In the genomic region with DNA sequence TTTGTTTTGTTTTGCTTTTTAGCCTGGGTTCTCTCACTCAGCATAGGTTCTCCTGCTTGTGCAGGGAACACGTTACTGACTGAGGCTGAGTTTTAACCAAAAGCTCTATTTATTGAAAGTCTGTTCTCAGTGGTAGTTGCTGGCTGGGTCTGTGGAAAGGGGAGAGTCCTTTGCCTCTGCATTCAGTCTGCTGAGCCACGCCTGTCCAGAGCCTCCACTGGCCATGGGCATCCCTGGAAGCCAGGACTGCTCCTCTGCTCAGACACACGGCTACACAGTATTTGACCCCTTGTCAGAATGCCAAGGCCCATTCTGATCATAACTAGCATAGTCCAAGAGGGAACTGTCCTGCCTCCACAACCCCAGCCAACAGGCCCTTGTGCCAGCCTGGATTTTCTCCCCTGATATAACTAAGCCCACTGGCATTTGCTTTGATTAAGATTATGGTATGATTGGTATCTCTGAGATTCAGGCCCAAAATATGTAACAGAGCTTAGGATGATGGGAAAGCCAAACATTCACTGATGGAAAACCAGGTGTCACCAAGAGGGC, we compare ENCODE assay signal across 12 mouse cellular contexts.
DNase-seq lines count a peak whose midpoint lies in the region; ATAC-seq lines count a peak whose summit lies in the region.
"Had no signal": no experiment of that assay in that cellular context is flagged by ENCODE, and none has a peak within 500 bp of the region (broad histone marks: within the 10 kb centered on the region; RNA-seq: fewer than 3 reads in every experiment).

No protein-coding gene starts in this region.

- H3K4me3 ChIP-seq in kidney, embryonic 16.5 days (ENCODE audit: low read length): no peak overlapping the region
- H3K4me3 ChIP-seq in brown adipose tissue, adult 24 weeks (ENCODE audit: insufficient read depth, low read depth, low read length): no peak overlapping the region
- H3K4me3 ChIP-seq in intestine, embryonic 16.5 days (ENCODE audit: low read length): no peak overlapping the region
- H3K4me3 ChIP-seq: embryonic facial prominence, embryonic 15.5 days; midbrain, embryonic 12.5 days had no signal

- peak overlapping the region; percentile 85 for H3K27ac ChIP-seq in kidney, embryonic 16.5 days (ENCODE audit: low read length)
- peak overlapping the region; percentile 81 for H3K27ac ChIP-seq in brown adipose tissue, adult 24 weeks (replicated peaks; ENCODE audit: low read depth, low read length)
- H3K27ac ChIP-seq in intestine, embryonic 16.5 days (ENCODE audit: low read length): peak overlapping the region; percentile 42; the same call in 1 of the 2 replicates
- H3K27ac ChIP-seq: embryonic facial prominence, embryonic 15.5 days; midbrain, embryonic 12.5 days had no signal

- no peaks in the 10 kb centered on the region for H3K36me3 ChIP-seq in kidney, embryonic 16.5 days (ENCODE audit: insufficient read depth, low read length)
- no peaks in the 10 kb centered on the region for H3K36me3 ChIP-seq in intestine, embryonic 16.5 days (ENCODE audit: control insufficient read depth, insufficient read depth, low read length)
- H3K36me3 ChIP-seq: embryonic facial prominence, embryonic 15.5 days; G1E; midbrain, embryonic 12.5 days had no signal

- no peak overlapping the region for H3K9ac ChIP-seq in kidney, embryonic 16.5 days (replicated peaks; ENCODE audit: low read length)
- peak overlapping the region; percentile 3; the same call in 1 of the 2 replicates for H3K9ac ChIP-seq in intestine, embryonic 16.5 days (ENCODE audit: low read depth, low read length)
- H3K9ac ChIP-seq: embryonic facial prominence, embryonic 15.5 days; midbrain, embryonic 12.5 days had no signal

- H3K4me1 ChIP-seq in kidney, embryonic 16.5 days (ENCODE audit: insufficient read depth, low read length): peaks cover 34% of the 10 kb centered on the region
- H3K4me1 ChIP-seq in brown adipose tissue, adult 24 weeks (ENCODE audit: control insufficient read depth, insufficient read depth, insufficient read length, low read length): peaks cover 28% of the 10 kb centered on the region
- H3K4me1 ChIP-seq in intestine, embryonic 16.5 days (ENCODE audit: control insufficient read depth, insufficient read depth, low read length): peaks cover 14% of the 10 kb centered on the region
- H3K4me1 ChIP-seq: midbrain, embryonic 12.5 days had no signal

- H3K4me2 ChIP-seq in kidney, embryonic 16.5 days (replicated peaks; ENCODE audit: low read depth, low read length): no peak overlapping the region
- H3K4me2 ChIP-seq in intestine, embryonic 16.5 days (ENCODE audit: low read depth, low read length): no peak overlapping the region
- H3K4me2 ChIP-seq: embryonic facial prominence, embryonic 15.5 days; midbrain, embryonic 12.5 days had no signal

- WGBS in kidney, embryonic 16.5 days: 62% methylated on average over 3 of the region's 3 CpGs
- 74% methylated on average over 3 of the region's 3 CpGs for WGBS in intestine, embryonic 16.5 days

- no peak for ATAC-seq in kidney, embryonic 16.5 days (ENCODE audit: low FRiP score, low TSS enrichment)
- ATAC-seq in intestine, embryonic 16.5 days: no peak
- ATAC-seq in granulocyte monocyte progenitor cell, adult 5-6 weeks (replicated peaks; ENCODE audit: poor library complexity, severe bottlenecking): no peak

- H3K27me3 ChIP-seq in kidney, embryonic 16.5 days (ENCODE audit: insufficient read depth, low read length): no peaks in the 10 kb centered on the region
- no peaks in the 10 kb centered on the region for H3K27me3 ChIP-seq in intestine, embryonic 16.5 days (replicated peaks; ENCODE audit: control insufficient read depth, insufficient read depth, low read length)
- H3K27me3 ChIP-seq: embryonic facial prominence, embryonic 15.5 days had no signal

- no peaks in the 10 kb centered on the region for H3K9me3 ChIP-seq in kidney, embryonic 16.5 days (ENCODE audit: low read length)
- no peaks in the 10 kb centered on the region for H3K9me3 ChIP-seq in intestine, embryonic 16.5 days (ENCODE audit: control insufficient read depth, low read length)
- H3K9me3 ChIP-seq: embryonic facial prominence, embryonic 15.5 days; midbrain, embryonic 12.5 days had no signal

- no peak for DNase-seq in kidney, postnatal 4 days
- peak; percentile 55 for DNase-seq in lung, postnatal 36 days
- no peak for DNase-seq in right cerebral cortex, postnatal 25 days
- DNase-seq in thymus, postnatal 36 days: no peak
- DNase-seq: layer of hippocampus, adult 9-11 months had no signal
